8 mouse cellular contexts compared by ENCODE assay signal in the genomic region with DNA sequence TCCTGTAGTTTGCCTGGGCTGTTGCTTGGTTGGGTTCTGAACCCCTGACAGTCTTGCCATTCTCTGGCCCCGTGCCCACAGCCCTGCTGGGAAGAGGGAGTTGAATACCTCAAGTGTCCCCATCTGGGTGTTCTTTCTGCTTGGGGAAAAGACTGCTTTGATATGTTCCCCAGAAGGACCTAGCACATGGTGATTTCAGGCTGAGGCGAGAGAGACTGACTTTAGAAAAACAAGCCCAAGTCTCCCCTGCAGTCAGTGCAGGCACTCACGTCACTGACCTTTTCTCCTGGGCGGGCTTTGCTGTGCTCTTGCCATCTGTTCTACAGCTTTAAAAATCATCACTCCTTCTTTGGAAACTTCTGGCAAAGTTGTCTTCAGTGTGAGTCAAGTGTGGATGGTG.
DNase-seq lines count a peak whose midpoint lies in the region; ATAC-seq and TF ChIP-seq lines count a peak whose summit lies in the region.
"Had no signal": no experiment of that assay in that cellular context is flagged by ENCODE, and none has a peak within 500 bp of the region (broad histone marks: within the 10 kb centered on the region; RNA-seq: fewer than 3 reads in every experiment).

No protein-coding gene starts in this region.

- no peaks in the 10 kb centered on the region for H3K27me3 ChIP-seq in heart, embryonic 12.5 days (replicated peaks)
- H3K27me3 ChIP-seq in midbrain, postnatal 0 days (ENCODE audit: insufficient read depth, low read length) = no peaks in the 10 kb centered on the region
- no peaks in the 10 kb centered on the region for H3K27me3 ChIP-seq in midbrain, embryonic 10.5 days (ENCODE audit: low read depth, poor library complexity, severe bottlenecking)
- H3K27me3 ChIP-seq: embryonic facial prominence, embryonic 15.5 days had no signal

- peak overlapping the region; percentile 29; the same call in 1 of the 2 replicates for H3K9ac ChIP-seq in heart, embryonic 12.5 days
- H3K9ac ChIP-seq in midbrain, postnatal 0 days (replicated peaks; ENCODE audit: low read length, poor library complexity, severe bottlenecking) = no peak overlapping the region
- H3K9ac ChIP-seq: embryonic facial prominence, embryonic 15.5 days had no signal

- H3K4me2 ChIP-seq in heart, embryonic 12.5 days = no peak overlapping the region
- no peak overlapping the region for H3K4me2 ChIP-seq in midbrain, postnatal 0 days (ENCODE audit: low read depth, low read length, poor library complexity, severe bottlenecking)
- H3K4me2 ChIP-seq: embryonic facial prominence, embryonic 15.5 days had no signal

- no peaks in the 10 kb centered on the region for H3K36me3 ChIP-seq in heart, embryonic 12.5 days
- no peaks in the 10 kb centered on the region for H3K36me3 ChIP-seq in midbrain, postnatal 0 days (ENCODE audit: insufficient read depth, low read length)
- no peaks in the 10 kb centered on the region for H3K36me3 ChIP-seq in midbrain, embryonic 10.5 days
- H3K36me3 ChIP-seq: embryonic facial prominence, embryonic 15.5 days had no signal

- no peak overlapping the region for H3K27ac ChIP-seq in heart, embryonic 12.5 days (ENCODE audit: poor library complexity, severe bottlenecking)
- no peak overlapping the region for H3K27ac ChIP-seq in midbrain, postnatal 0 days (ENCODE audit: low read depth, low read length)
- no peak overlapping the region for H3K27ac ChIP-seq in midbrain, embryonic 10.5 days (replicated peaks)
- H3K27ac ChIP-seq: embryonic facial prominence, embryonic 15.5 days had no signal

- no peak for ATAC-seq in heart, embryonic 12.5 days (ENCODE audit: insufficient number of reproducible peaks, low FRiP score)
- no peak for ATAC-seq in midbrain, postnatal 0 days (ENCODE audit: low FRiP score)

- 60% methylated on average over 4 of the region's 4 CpGs for WGBS in heart, embryonic 12.5 days
- 78% methylated on average over 4 of the region's 4 CpGs for WGBS in midbrain, postnatal 0 days
- WGBS in midbrain, embryonic 10.5 days = 72% methylated on average over 4 of the region's 4 CpGs

- H3K9me3 ChIP-seq in heart, embryonic 12.5 days (replicated peaks) = no peaks in the 10 kb centered on the region
- no peaks in the 10 kb centered on the region for H3K9me3 ChIP-seq in midbrain, postnatal 0 days (ENCODE audit: low read length)
- H3K9me3 ChIP-seq in midbrain, embryonic 10.5 days (replicated peaks) = no peaks in the 10 kb centered on the region
- H3K9me3 ChIP-seq: embryonic facial prominence, embryonic 15.5 days had no signal

- H3K4me1 ChIP-seq in heart, embryonic 12.5 days (replicated peaks) = peaks cover 42% of the 10 kb centered on the region
- H3K4me1 ChIP-seq in midbrain, postnatal 0 days (ENCODE audit: insufficient read depth, low read length) = no peaks in the 10 kb centered on the region
- no peaks in the 10 kb centered on the region for H3K4me1 ChIP-seq in midbrain, embryonic 10.5 days

- no peak overlapping the region for H3K4me3 ChIP-seq in heart, embryonic 12.5 days
- no peak overlapping the region for H3K4me3 ChIP-seq in midbrain, postnatal 0 days (ENCODE audit: low read depth, low read length)
- H3K4me3 ChIP-seq in midbrain, embryonic 10.5 days = no peak overlapping the region
- H3K4me3 ChIP-seq: embryonic facial prominence, embryonic 15.5 days had no signal

- no peak for TF ChIP-seq CTCF in midbrain, postnatal 0 days (IDR thresholded peaks at IDR 0.05)

- DNase-seq in adrenal gland, postnatal 36 days = peak; percentile 35 to 40
- peak; percentile 66 for DNase-seq in cerebellum, adult 9-10 months
- DNase-seq in lung, postnatal 10 days = peak; percentile 35
- no peak for DNase-seq in midbrain, postnatal 0 days (ENCODE audit: low spot score)
- DNase-seq in c-Kit-positive CD71-positive TER-119-positive erythroid progenitor cells, embryonic 14.5 days (ENCODE audit: low spot score) = no peak
- DNase-seq in midbrain, embryonic 10.5 days (ENCODE audit: low spot score) = no peak

Comparison
In these comparisons a context has a peak if more than half of its experiments do, and no peak if none do; other contexts are left out.
1. DNase-seq: peak in adrenal gland, postnatal 36 days (2 of 2), cerebellum, adult 9-10 months (single experiment) and lung, postnatal 10 days (single experiment); none in midbrain, postnatal 0 days (single experiment), c-Kit-positive CD71-positive TER-119-positive erythroid progenitor cells, embryonic 14.5 days (single experiment) and midbrain, embryonic 10.5 days (single experiment).